Mouse (Mus musculus) 416B (cell line): ENCODE measurements at regions not wholly inside any gene's neighbourhood (a gene's known extent, or its start where the extent isn't known, plus 50 kb on each side); places are given as distances from the start of the nearest gene placed in this dataset.
A peak's percentile ranks its signal among the peaks of the same experiment; 100 is the strongest.
"Not testable (repeated sequence)": the region's sequence is repeated elsewhere in the genome, so short reads cannot be mapped to it uniquely, and the experiment has no call there.

ENCODE experiments used
- DNase-seq: peaks from one replicate; pipeline ENCODE4 v3.0.0; 2011; ENCODE audit warnings: low read depth

DNA sequence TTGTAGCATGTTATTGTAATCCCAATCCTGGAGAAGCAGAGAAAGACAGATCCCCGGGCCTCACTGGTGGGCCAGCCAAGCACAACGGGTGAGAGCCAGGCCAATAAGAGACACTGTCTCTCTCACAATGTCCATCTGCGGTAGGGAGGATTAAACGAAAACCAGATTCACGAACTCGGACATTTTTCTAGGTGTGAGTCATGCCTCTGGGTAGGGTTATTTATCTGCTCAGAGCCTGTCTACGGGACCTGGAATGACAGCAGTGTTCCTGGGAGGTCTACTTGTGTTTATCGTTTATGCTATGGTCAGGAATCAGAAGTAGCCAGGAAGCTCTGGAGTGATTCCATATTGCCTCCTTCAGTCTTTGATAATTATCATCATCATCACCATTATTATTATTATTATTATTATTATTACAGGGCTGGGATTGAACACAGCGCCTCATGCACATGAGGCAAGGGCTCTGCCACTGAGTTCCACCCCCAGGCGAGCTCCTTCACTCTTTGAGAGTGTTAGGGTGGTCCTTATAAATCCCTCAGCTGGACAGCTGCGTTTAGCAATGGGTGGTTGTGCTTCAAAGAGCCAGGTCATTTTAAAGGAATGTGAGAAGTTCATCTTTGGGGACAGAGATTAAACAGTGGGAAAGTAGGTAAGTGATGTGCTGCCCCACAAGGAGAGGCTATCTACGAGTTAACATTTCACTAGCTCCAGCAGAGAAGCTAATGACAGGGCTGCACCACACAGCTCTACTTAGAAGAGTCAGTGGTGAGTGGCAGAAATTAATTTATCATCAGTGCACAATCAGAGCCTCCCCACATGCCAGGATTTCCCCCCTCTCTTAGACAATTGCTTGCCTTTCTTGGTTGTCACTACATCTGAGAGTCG, 116.3 kb downstream of the Enc1 start:
- DNase-seq, result no peak

GRCm38 (mm10) chr13:97355411-97355810, 114.5 kb downstream of the Enc1 start:
- DNase-seq, result not testable (repeated sequence)

DNA sequence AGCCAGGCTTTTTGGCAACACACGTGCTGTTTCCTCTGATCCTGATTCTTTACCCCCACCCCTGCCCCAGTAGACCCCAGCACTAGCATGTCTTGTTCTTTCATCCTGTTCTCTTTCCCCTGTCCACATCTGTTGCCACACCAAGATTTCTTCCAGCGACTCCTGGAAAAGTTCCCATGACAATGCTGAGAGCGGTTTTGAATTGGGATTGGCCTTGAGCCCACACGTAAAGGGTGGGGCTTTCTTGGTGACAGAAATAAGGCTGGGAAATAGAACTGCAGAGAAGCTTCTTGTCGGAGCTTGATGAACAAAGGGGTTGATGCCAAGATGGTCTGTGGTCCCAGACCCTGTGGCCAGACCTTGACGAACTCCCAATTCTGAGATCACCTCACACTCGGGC, 106.8 kb downstream of the Enc1 start:
- no peak for DNase-seq

DNA sequence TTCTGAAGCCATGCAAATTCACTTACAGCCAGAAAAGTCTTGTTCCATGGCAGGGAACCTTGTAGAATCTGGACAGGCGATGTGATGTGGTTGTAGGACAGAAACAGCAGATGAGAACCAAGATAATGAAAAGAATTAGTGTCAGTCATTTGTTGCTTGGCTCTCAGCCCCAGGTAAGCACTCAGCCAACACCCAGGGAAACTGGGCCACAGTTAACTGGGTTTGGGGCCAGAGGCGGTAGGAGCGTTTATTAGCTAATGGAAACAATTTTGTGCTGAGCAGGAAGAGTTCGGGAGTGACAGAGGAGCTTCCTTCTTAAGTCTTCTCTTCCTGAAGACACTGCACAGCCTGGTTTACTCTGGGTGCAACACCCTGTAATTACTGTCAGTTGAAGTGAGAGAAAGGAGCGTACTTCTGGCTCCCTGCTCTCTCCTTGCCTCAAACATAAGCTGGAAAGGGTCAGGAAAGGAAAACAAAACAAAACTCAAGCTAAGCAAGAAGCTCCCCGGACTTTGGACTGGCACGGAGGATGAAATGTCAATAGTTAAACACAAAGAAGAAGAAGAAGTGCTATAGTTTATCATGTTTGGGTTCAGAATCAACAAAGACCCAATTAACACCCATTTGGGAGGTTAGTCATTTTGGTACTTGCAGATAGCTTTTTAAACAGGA, 100.4 kb downstream of the Enc1 start:
- no peak for DNase-seq

DNA sequence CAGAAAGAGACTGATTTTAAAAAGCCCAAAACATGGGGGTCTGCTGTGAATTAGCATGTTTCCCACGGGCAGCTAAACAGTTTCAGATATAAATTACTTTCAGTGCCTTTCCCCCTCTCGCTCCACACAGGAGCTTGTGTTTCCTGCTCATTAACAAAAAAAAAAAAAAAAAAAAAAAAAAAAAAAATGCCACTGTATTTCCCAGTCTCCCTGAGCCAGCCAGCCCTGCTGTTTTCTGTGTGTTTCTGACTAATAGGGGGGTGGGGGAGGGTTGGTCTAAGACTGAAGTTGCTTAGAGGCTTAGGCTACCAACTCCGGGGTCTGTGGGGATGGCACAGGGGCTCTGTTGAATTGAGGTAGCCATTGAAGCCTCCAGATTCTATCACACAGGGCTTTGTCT, 97.0 kb downstream of the Enc1 start:
- no peak for DNase-seq

GRCm38 (mm10) chr13:97337296-97337731, 96.4 kb downstream of the Enc1 start:
- DNase-seq, result no peak

GRCm38 (mm10) chr13:97333801-97334534, 93.1 kb downstream of the Enc1 start:
- DNase-seq, result no peak

- no peak for DNase-seq
Measured at GRCm38 (mm10) chr13:97331072-97331471, 90.2 kb downstream of the Enc1 start.

- peak; percentile 11 for DNase-seq
Measured at GRCm38 (mm10) chr13:97321307-97321706, 80.4 kb downstream of the Enc1 start.

GRCm38 (mm10) chr13:97320756-97321155, 79.9 kb downstream of the Enc1 start:
- peak; percentile 21 for DNase-seq

- DNase-seq, result peak; percentile 4
Measured at GRCm38 (mm10) chr13:97320298-97320697, 79.4 kb downstream of the Enc1 start.

DNA sequence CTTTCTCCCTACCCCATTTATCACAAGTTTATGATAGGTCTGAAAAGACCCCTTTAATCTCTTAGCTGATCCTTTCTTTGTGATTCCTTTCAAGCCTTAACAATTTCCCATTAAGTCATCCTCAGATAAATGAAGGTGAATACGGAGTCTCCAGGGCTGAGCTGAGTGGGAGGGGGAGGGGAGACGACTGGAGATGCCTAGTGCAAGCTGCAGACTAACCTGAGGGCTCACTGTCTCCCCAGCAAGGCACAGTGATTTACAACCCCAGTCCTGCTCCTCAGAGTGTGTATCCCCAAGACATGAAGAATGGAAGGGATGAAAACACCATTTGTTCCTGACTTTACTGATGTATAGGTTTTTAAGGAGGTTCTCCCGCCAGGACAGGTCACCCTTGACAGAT, 76.7 kb downstream of the Enc1 start:
- no peak for DNase-seq

DNA sequence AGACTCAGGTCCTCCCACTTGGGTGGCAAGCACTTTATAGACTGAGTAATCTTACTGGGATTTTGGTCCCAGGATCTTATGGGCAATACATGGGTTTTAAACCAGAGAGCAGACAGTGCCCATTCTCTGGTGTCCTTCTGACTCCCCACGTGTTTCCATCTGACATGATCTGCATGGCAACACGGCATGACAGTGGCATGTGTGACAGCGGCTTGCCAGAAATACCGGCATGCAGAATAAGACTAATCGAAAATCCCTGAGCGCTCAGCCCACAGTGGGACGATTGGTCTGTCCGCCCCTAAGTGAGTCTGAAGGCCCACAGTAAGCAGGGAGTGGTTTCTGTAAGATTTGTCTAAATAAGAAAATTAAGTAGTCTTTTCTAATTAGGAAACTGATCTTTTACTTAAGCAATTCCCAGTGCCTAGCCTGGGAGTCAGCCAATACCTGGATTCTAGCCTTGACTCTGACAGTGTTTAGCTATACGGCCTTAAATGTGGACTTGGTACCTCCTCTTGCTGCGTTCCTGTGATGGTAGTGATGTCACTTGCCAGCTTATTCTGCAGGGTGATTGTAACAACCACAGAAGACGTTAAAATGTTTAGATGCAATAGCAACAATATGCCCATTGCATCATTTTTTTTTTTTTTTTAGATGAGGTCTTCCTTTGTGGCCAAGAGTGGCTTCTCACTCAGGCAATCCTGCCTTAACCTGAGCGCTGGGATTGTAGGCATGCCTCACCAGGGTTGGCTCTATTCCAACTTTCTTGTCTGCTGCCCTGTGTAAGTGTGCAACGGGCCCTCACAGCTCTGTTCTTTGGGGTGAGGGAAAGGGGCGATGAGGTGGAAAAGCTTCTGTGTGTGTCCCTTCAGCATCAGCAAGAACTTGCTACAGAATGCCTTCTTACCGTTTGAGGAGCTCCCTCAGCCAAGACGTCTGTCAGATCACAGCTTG, 71.8 kb downstream of the Enc1 start:
- DNase-seq, result no peak

- no peak for DNase-seq
Measured at GRCm38 (mm10) chr13:97311340-97311739, 70.4 kb downstream of the Enc1 start.

DNA sequence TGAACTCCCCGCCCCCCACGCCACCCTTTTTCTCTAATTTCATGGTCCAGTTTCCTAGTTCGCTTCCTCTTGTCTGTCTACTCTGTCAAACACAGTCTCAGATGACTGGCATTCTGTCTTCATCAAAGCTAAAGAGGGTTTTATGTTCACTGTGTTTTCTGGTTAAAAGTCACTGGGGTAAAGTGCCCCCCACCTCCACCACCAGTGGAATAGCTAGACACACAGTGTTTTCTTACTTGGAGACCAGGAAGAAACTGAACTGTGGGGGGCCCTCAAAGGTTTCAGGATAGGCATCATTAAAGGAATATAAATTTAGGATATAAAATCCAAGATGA, 69.9 kb downstream of the Enc1 start:
- no peak for DNase-seq

DNA sequence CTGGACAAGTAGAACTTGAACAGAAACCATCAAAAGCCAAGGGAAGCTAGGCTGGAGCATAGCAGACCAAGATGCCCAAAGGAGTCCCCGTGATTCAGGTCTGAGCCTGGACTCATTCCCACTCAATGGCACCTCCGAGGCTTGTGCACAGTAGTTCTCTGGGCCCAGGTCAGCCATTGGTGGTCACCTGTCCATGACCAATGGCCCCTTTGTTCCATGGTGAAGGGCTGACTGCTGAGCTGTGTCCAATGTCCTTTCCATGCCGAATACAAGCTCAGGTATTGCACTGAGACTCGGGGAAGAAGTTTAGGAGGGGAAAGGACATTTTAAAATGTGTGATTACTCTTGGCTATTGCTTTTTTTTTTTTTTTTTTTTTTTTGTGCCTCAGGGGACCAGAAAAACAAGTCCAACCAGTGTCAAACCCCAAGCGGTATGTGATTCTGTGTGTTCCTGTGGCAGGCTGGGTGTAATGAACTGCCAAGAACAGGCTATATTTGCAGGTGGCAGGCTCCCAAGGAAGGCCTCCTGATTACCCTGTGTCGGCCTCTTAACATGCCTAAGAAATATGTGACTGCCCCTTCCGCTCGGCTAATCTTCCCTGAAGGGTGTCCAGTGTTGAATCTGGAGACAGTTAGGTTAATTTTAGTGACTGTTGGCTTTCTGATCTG, 69.4 kb downstream of the Enc1 start:
- DNase-seq, result no peak

GRCm38 (mm10) chr13:97309411-97309810, 68.5 kb downstream of the Enc1 start:
- DNase-seq, result no peak

GRCm38 (mm10) chr13:97308431-97308830, 67.5 kb downstream of the Enc1 start:
- DNase-seq, result no peak
